Mouse (Mus musculus): ENCODE measurements around the gene Ntf5.
A peak's percentile ranks its signal among the peaks of the same experiment; 100 is the strongest.

The Ntf5 gene

GRCm38 (mm10) chr7:45401521-45402085 is 11.9 kb upstream of the Ntf5 start:
- no peak for ATAC-seq (ENCODE audit: insufficient number of reproducible peaks, low FRiP score, low TSS enrichment)

GRCm38 (mm10) chr7:45403532-45404261 is 9.8 kb upstream of the Ntf5 start:
- ATAC-seq (ENCODE audit: insufficient number of reproducible peaks, low FRiP score, low TSS enrichment): no peak

- peak; percentile 31; the same call in 1 of the 2 replicates for ATAC-seq (ENCODE audit: insufficient number of reproducible peaks, low FRiP score, low TSS enrichment)
Measured at GRCm38 (mm10) chr7:45405091-45406075, 8.1 kb upstream of the Ntf5 start, which contains the start of gene Kcna7. Gene Kcna7 (plus strand): TSS chr7:45405653.

GRCm38 (mm10) chr7:45406157-45407156 is 7.0 kb upstream of the Ntf5 start:
- no peak for ATAC-seq (ENCODE audit: insufficient number of reproducible peaks, low FRiP score, low TSS enrichment)

- ATAC-seq (ENCODE audit: insufficient number of reproducible peaks, low FRiP score, low TSS enrichment): no peak
Measured at GRCm38 (mm10) chr7:45407836-45408235, 5.7 kb upstream of the Ntf5 start.

- ATAC-seq (ENCODE audit: insufficient number of reproducible peaks, low FRiP score, low TSS enrichment): no peak
Measured at GRCm38 (mm10) chr7:45408351-45408750, 5.1 kb upstream of the Ntf5 start.

GRCm38 (mm10) chr7:45408949-45409348 is 4.5 kb upstream of the Ntf5 start:
- ATAC-seq (ENCODE audit: insufficient number of reproducible peaks, low FRiP score, low TSS enrichment): no peak

GRCm38 (mm10) chr7:45409497-45410163 is 3.9 kb upstream of the Ntf5 start:
- no peak for ATAC-seq (ENCODE audit: insufficient number of reproducible peaks, low FRiP score, low TSS enrichment)

GRCm38 (mm10) chr7:45412421-45412820 is 1.1 kb upstream of the Ntf5 start:
- ATAC-seq (ENCODE audit: insufficient number of reproducible peaks, low FRiP score, low TSS enrichment): no peak

- no peak for ATAC-seq (ENCODE audit: insufficient number of reproducible peaks, low FRiP score, low TSS enrichment)
Measured at GRCm38 (mm10) chr7:45413864-45414739, 607 bp downstream of the Ntf5 start.

GRCm38 (mm10) chr7:45414740-45415224 is 1.3 kb downstream of the Ntf5 start:
- no peak for ATAC-seq (ENCODE audit: insufficient number of reproducible peaks, low FRiP score, low TSS enrichment)

- ATAC-seq (ENCODE audit: insufficient number of reproducible peaks, low FRiP score, low TSS enrichment): no peak
Measured at GRCm38 (mm10) chr7:45415636-45416035, 2.1 kb downstream of the Ntf5 start.

GRCm38 (mm10) chr7:45417962-45418492 is 4.5 kb downstream of the Ntf5 start:
- ATAC-seq (ENCODE audit: insufficient number of reproducible peaks, low FRiP score, low TSS enrichment): no peak

GRCm38 (mm10) chr7:45419859-45420614 is 6.5 kb downstream of the Ntf5 start:
- no peak for ATAC-seq (ENCODE audit: insufficient number of reproducible peaks, low FRiP score, low TSS enrichment)

GRCm38 (mm10) chr7:45420615-45420919 is 7.1 kb downstream of the Ntf5 start, which contains the start of gene Lhb:
Gene Lhb (plus strand): TSS chr7:45420820.
- no peak for ATAC-seq (ENCODE audit: insufficient number of reproducible peaks, low FRiP score, low TSS enrichment)

- no peak for ATAC-seq (ENCODE audit: insufficient number of reproducible peaks, low FRiP score, low TSS enrichment)
Measured at GRCm38 (mm10) chr7:45421194-45421593, 7.7 kb downstream of the Ntf5 start.

GRCm38 (mm10) chr7:45426556-45426955 is 13.1 kb downstream of the Ntf5 start:
- no peak for ATAC-seq (ENCODE audit: insufficient number of reproducible peaks, low FRiP score, low TSS enrichment)

Data from cerebellum, adult (tissue).